Mouse (Mus musculus): ENCODE measurements around the gene Idh2. TPM values are rescaled to one million over a fixed set of nuclear protein-coding genes. Genes with fewer than 3 reads are reported as not detected.

Idh2 gene
- polyA plus RNA-seq, 1 experiment from 2014 or later = 671 TPM

- Histone ChIP-seq H3K4me2 (ENCODE audit: low read depth, low read length) (no peak overlapping the region), H3K9ac (ENCODE audit: low read length) (no peak overlapping the region), H3K4me1 (replicated peaks; ENCODE audit: control insufficient read depth, insufficient read depth, low read length) (peaks cover 42% of the 10 kb centered on the region), H3K4me3 (ENCODE audit: low read length) (no peak overlapping the region), H3K9me3 (ENCODE audit: control insufficient read depth, low read length) (no peaks in the 10 kb centered on the region), H3K36me3 (ENCODE audit: control insufficient read depth, insufficient read depth, low read length) (no peaks in the 10 kb centered on the region), H3K27me3 (ENCODE audit: control insufficient read depth, insufficient read depth, low read depth, low read length) (no peaks in the 10 kb centered on the region), H3K27ac (ENCODE audit: low read length) (peak overlapping the region; percentile 72)
- no peak for ATAC-seq (ENCODE audit: low read depth)
- WGBS = 58% methylated on average over 13 of the region's 13 CpGs
Observed at GRCm38 (mm10) chr7:80066675-80067455, 48.3 kb downstream of the Idh2 start.

GRCm38 (mm10) chr7:80065250-80065649, 49.9 kb downstream of the Idh2 start:
- no peak for ATAC-seq (ENCODE audit: low read depth)
- WGBS = 90% methylated on average over 3 of the region's 3 CpGs
- Histone ChIP-seq H3K4me3 (ENCODE audit: low read length) (no peak overlapping the region), H3K36me3 (ENCODE audit: control insufficient read depth, insufficient read depth, low read length) (no peaks in the 10 kb centered on the region), H3K9me3 (ENCODE audit: control insufficient read depth, low read length) (no peaks in the 10 kb centered on the region), H3K27me3 (ENCODE audit: control insufficient read depth, insufficient read depth, low read depth, low read length) (no peaks in the 10 kb centered on the region), H3K4me1 (replicated peaks; ENCODE audit: control insufficient read depth, insufficient read depth, low read length) (peaks cover 42% of the 10 kb centered on the region), H3K27ac (ENCODE audit: low read length) (no peak overlapping the region), H3K4me2 (ENCODE audit: low read depth, low read length) (no peak overlapping the region), H3K9ac (ENCODE audit: low read length) (no peak overlapping the region)

- no peak overlapping the region for H3K4me3 ChIP-seq (ENCODE audit: low read length)
- H3K9ac ChIP-seq (ENCODE audit: low read length) = no peak overlapping the region
- no peaks in the 10 kb centered on the region for H3K27me3 ChIP-seq (ENCODE audit: control insufficient read depth, insufficient read depth, low read depth, low read length)
- 62% methylated on average over 15 of the region's 15 CpGs for WGBS
- H3K9me3 ChIP-seq (ENCODE audit: control insufficient read depth, low read length) = no peaks in the 10 kb centered on the region
- no peaks in the 10 kb centered on the region for H3K36me3 ChIP-seq (ENCODE audit: control insufficient read depth, insufficient read depth, low read length)
- no peak overlapping the region for H3K4me2 ChIP-seq (ENCODE audit: low read depth, low read length)
- no peak for ATAC-seq (ENCODE audit: low read depth)
- H3K4me1 ChIP-seq (replicated peaks; ENCODE audit: control insufficient read depth, insufficient read depth, low read length) = peaks cover 42% of the 10 kb centered on the region
- no peak overlapping the region for H3K27ac ChIP-seq (ENCODE audit: low read length)
Observed at GRCm38 (mm10) chr7:80063902-80064736, 51.1 kb downstream of the Idh2 start.

DNA sequence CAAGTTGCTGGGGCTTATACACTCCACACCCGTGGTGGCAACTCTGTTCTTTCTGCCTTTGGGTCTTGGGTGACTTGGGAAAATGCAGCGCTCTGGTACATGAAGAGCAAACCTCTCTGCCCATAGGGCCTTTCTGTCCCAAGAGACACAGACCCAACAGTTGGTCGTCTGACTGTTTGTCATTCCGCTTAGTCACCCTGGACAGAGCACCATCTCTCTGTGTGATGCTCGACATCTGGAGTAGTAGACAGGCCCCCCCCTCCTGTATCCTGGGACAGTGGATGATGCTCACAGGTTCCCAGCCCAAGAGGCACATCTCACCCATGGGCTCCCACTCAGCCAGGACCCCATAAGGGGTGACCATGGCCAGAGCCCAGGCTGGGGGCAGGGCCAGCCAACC, 51.9 kb downstream of the Idh2 start:
- Histone ChIP-seq H3K4me3 (ENCODE audit: low read length) (no peak overlapping the region), H3K27ac (ENCODE audit: low read length) (no peak overlapping the region), H3K4me1 (replicated peaks; ENCODE audit: control insufficient read depth, insufficient read depth, low read length) (peaks cover 48% of the 10 kb centered on the region), H3K27me3 (ENCODE audit: control insufficient read depth, insufficient read depth, low read depth, low read length) (no peaks in the 10 kb centered on the region), H3K36me3 (ENCODE audit: control insufficient read depth, insufficient read depth, low read length) (no peaks in the 10 kb centered on the region), H3K4me2 (ENCODE audit: low read depth, low read length) (no peak overlapping the region), H3K9ac (ENCODE audit: low read length) (no peak overlapping the region), H3K9me3 (ENCODE audit: control insufficient read depth, low read length) (no peaks in the 10 kb centered on the region)
- 55% methylated on average over 5 of the region's 5 CpGs for WGBS
- no peak for ATAC-seq (ENCODE audit: low read depth)

GRCm38 (mm10) chr7:80062083-80062826, 52.9 kb downstream of the Idh2 start:
- H3K4me3 ChIP-seq (ENCODE audit: low read length) = no peak overlapping the region
- no peaks in the 10 kb centered on the region for H3K9me3 ChIP-seq (ENCODE audit: control insufficient read depth, low read length)
- peaks cover 57% of the 10 kb centered on the region for H3K4me1 ChIP-seq (replicated peaks; ENCODE audit: control insufficient read depth, insufficient read depth, low read length)
- no peak for ATAC-seq (ENCODE audit: low read depth)
- no peaks in the 10 kb centered on the region for H3K27me3 ChIP-seq (ENCODE audit: control insufficient read depth, insufficient read depth, low read depth, low read length)
- H3K4me2 ChIP-seq (ENCODE audit: low read depth, low read length) = no peak overlapping the region
- WGBS = 93% methylated on average over 17 of the region's 17 CpGs
- no peaks in the 10 kb centered on the region for H3K36me3 ChIP-seq (ENCODE audit: control insufficient read depth, insufficient read depth, low read length)
- H3K9ac ChIP-seq (ENCODE audit: low read length) = no peak overlapping the region
- no peak overlapping the region for H3K27ac ChIP-seq (ENCODE audit: low read length)

DNA sequence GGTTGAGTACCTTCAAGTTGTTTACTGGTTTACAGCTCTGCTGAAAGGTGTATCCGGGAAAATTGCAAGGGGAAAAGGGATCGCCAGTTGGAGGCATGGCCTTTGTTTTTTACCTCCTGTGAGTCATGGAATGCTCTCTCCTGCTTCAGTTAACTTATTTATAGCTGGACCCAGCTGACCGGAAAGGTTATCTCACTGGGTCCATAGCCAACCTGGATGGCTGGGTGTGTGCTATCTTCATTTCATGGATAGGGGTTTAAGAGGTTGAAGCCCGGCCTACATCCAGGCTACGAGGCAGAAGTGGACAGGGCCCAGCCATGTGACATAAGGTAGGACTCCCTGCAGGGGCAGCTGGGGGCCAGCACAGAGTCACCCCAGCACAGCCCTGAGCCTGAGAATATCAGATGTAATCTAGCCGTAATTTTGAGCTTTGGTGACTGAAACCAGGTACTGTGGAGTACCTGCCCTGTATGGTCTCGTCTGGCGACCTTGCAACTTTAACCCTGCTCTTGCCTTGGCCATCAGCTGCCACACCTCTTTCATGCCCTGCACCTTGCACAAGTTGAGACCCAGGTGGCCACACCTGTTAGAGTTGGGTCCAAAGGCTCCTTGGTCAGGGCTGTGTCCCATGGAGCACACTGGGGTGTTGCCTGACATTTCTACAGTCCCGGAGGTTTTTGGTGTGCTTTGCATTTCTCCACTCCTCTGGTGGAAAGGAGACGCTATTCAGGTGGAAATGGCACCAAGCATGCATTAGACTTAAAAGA, 55.0 kb downstream of the Idh2 start:
- WGBS = 69% methylated on average over 10 of the region's 10 CpGs
- no peaks in the 10 kb centered on the region for H3K36me3 ChIP-seq (ENCODE audit: control insufficient read depth, insufficient read depth, low read length)
- no peak overlapping the region for H3K9ac ChIP-seq (ENCODE audit: low read length)
- ATAC-seq (ENCODE audit: low read depth) = no peak
- no peaks in the 10 kb centered on the region for H3K27me3 ChIP-seq (ENCODE audit: control insufficient read depth, insufficient read depth, low read depth, low read length)
- H3K4me2 ChIP-seq (ENCODE audit: low read depth, low read length) = no peak overlapping the region
- H3K9me3 ChIP-seq (ENCODE audit: control insufficient read depth, low read length) = no peaks in the 10 kb centered on the region
- peak overlapping the region; percentile 99 for H3K27ac ChIP-seq (ENCODE audit: low read length)
- no peak overlapping the region for H3K4me3 ChIP-seq (ENCODE audit: low read length)
- H3K4me1 ChIP-seq (replicated peaks; ENCODE audit: control insufficient read depth, insufficient read depth, low read length) = peaks cover 72% of the 10 kb centered on the region

DNA sequence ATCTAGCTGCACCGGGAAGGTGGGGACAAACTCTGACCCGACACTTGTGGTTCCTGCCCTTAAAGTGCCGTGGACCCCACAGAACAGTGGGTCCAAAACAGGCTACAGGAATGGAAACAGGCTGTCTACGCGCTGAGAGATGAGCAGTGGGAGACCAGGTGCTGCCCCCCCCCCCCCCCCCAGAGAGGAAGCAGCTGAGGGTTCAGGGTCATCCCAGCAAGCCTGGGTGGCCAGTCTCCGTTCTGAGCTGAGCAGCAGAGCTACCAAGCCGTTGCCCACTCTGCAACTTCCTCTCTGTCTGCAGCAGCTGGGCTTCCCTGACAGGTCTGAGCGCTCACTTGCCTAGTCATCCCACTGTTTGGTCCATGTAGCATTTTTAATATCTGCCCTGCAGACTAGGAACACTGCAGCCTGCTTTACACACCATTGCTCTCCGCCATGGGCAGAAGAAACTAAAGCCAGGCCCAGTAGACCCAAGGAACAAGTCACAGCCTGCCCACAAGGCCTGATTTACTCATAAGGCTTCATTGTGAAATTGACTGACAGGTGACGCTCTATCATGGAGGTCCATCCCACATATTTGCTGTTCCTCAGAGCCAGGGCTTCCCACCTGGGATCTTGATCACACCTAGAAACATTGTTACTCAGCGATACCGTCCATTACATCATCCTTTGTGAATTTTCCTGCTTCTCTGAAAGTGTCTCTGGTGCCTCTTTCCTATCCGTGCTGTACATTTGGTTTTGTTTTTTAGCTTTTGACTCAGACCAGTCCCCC, 55.9 kb downstream of the Idh2 start:
- Histone ChIP-seq H3K27ac (ENCODE audit: low read length) (peak overlapping the region; percentile 99), H3K9ac (ENCODE audit: low read length) (peak overlapping the region; percentile 34; the same call in 1 of the 2 replicates), H3K36me3 (ENCODE audit: control insufficient read depth, insufficient read depth, low read length) (no peaks in the 10 kb centered on the region), H3K9me3 (ENCODE audit: control insufficient read depth, low read length) (no peaks in the 10 kb centered on the region), H3K27me3 (ENCODE audit: control insufficient read depth, insufficient read depth, low read depth, low read length) (no peaks in the 10 kb centered on the region), H3K4me1 (replicated peaks; ENCODE audit: control insufficient read depth, insufficient read depth, low read length) (peaks cover 72% of the 10 kb centered on the region), H3K4me2 (ENCODE audit: low read depth, low read length) (no peak overlapping the region), H3K4me3 (ENCODE audit: low read length) (no peak overlapping the region)
- 44% methylated on average over 13 of the region's 13 CpGs for WGBS
- ATAC-seq (ENCODE audit: low read depth) = no peak

- Histone ChIP-seq H3K4me3 (ENCODE audit: low read length) (no peak overlapping the region), H3K27ac (ENCODE audit: low read length) (peak overlapping the region; percentile 99), H3K9me3 (ENCODE audit: control insufficient read depth, low read length) (no peaks in the 10 kb centered on the region), H3K36me3 (ENCODE audit: control insufficient read depth, insufficient read depth, low read length) (no peaks in the 10 kb centered on the region), H3K9ac (ENCODE audit: low read length) (0 out of 2 replicates have a peak overlapping the region, but pooled peaks have one; percentile 46), H3K27me3 (ENCODE audit: control insufficient read depth, insufficient read depth, low read depth, low read length) (no peaks in the 10 kb centered on the region), H3K4me1 (replicated peaks; ENCODE audit: control insufficient read depth, insufficient read depth, low read length) (peaks cover 66% of the 10 kb centered on the region), H3K4me2 (ENCODE audit: low read depth, low read length) (peak overlapping the region; percentile 46; the same call in 1 of the 2 replicates)
- 53% methylated on average over 4 of the region's 4 CpGs for WGBS
- ATAC-seq (ENCODE audit: low read depth) = peak; percentile 39; the same call in 1 of the 2 replicates
Observed at GRCm38 (mm10) chr7:80058405-80059063, 56.7 kb downstream of the Idh2 start.

All from lung, embryonic 16.5 days (tissue).